Mouse (Mus musculus): ENCODE results near the gene Atf7ip. TPM values are rescaled to one million over a fixed set of nuclear protein-coding genes. Genes with fewer than 3 reads are reported as not detected.

Gene Atf7ip
- polyA plus RNA-seq, 1 experiment, result 53.1 TPM

GRCm38 (mm10) chr6:136499292-136499977 lies 6.5 kb upstream of the Atf7ip start:
- no peak for TF ChIP-seq CTCF (IDR thresholded peaks at IDR 0.05; ENCODE audit: control insufficient read depth, insufficient read depth, low read length)
- no peak for TF ChIP-seq POLR2A (IDR thresholded peaks at IDR 0.05; ENCODE audit: borderline replicate concordance, control insufficient read depth, low read depth, low read length)
- 83% methylated on average over 10 of the region's 10 CpGs for WGBS

GRCm38 (mm10) chr6:136508652-136509051 lies 2.7 kb downstream of the Atf7ip start:
- H3K27ac ChIP-seq (ENCODE audit: control insufficient read depth, insufficient read depth, low read depth, low read length, poor library complexity), result no peak overlapping the region
- TF ChIP-seq POLR2A (IDR thresholded peaks at IDR 0.05; ENCODE audit: borderline replicate concordance, control insufficient read depth, low read depth, low read length) (no peak), CTCF (IDR thresholded peaks at IDR 0.05; ENCODE audit: control insufficient read depth, insufficient read depth, low read length) (no peak)
- no peak overlapping the region for H3K4me3 ChIP-seq (replicated peaks; ENCODE audit: control insufficient read depth, low read depth, low read length)
- H3K4me1 ChIP-seq (ENCODE audit: control insufficient read depth, insufficient read depth, low read length), result no peaks in the 10 kb centered on the region; the same call in 1 of the 2 replicates
- 83% methylated on average over 3 of the region's 3 CpGs for WGBS

More at GRCm38 (mm10) chr6:136499292-136499977, 6.5 kb upstream of the Atf7ip start:
- peaks cover 6% of the 10 kb centered on the region; the same call in 1 of the 2 replicates for H3K4me1 ChIP-seq (ENCODE audit: control insufficient read depth, insufficient read depth, low read length)
- H3K4me3 ChIP-seq (replicated peaks; ENCODE audit: control insufficient read depth, low read depth, low read length), result no peak overlapping the region
- no peak overlapping the region; the same call in 1 of the 2 replicates for H3K27ac ChIP-seq (ENCODE audit: control insufficient read depth, insufficient read depth, low read depth, low read length, poor library complexity)

- WGBS, result 91% methylated on average over 7 of the region's 7 CpGs
- TF ChIP-seq POLR2A (IDR thresholded peaks at IDR 0.05; ENCODE audit: borderline replicate concordance, control insufficient read depth, low read depth, low read length) (no peak), CTCF (IDR thresholded peaks at IDR 0.05; ENCODE audit: control insufficient read depth, insufficient read depth, low read length) (no peak)
- Histone ChIP-seq H3K4me3 (replicated peaks; ENCODE audit: control insufficient read depth, low read depth, low read length) (no peak overlapping the region), H3K4me1 (ENCODE audit: control insufficient read depth, insufficient read depth, low read length) (no peaks in the 10 kb centered on the region; the same call in 1 of the 2 replicates), H3K27ac (ENCODE audit: control insufficient read depth, insufficient read depth, low read depth, low read length, poor library complexity) (no peak overlapping the region)
Observed at GRCm38 (mm10) chr6:136510945-136511344, 5.0 kb downstream of the Atf7ip start.

GRCm38 (mm10) chr6:136512351-136512750 lies 6.4 kb downstream of the Atf7ip start:
- Histone ChIP-seq H3K4me1 (ENCODE audit: control insufficient read depth, insufficient read depth, low read length) (no peaks in the 10 kb centered on the region; the same call in 1 of the 2 replicates), H3K27ac (ENCODE audit: control insufficient read depth, insufficient read depth, low read depth, low read length, poor library complexity) (no peak overlapping the region), H3K4me3 (replicated peaks; ENCODE audit: control insufficient read depth, low read depth, low read length) (no peak overlapping the region)
- 53% methylated on average over 3 of the region's 3 CpGs for WGBS
- TF ChIP-seq POLR2A (IDR thresholded peaks at IDR 0.05; ENCODE audit: borderline replicate concordance, control insufficient read depth, low read depth, low read length), result no peak
- TF ChIP-seq CTCF (IDR thresholded peaks at IDR 0.05; ENCODE audit: control insufficient read depth, insufficient read depth, low read length), result no peak

- no peak overlapping the region for H3K4me3 ChIP-seq (replicated peaks; ENCODE audit: control insufficient read depth, low read depth, low read length)
- WGBS, result 78% methylated on average over 6 of the region's 6 CpGs
- no peak overlapping the region for H3K27ac ChIP-seq (ENCODE audit: control insufficient read depth, insufficient read depth, low read depth, low read length, poor library complexity)
- TF ChIP-seq CTCF (IDR thresholded peaks at IDR 0.05; ENCODE audit: control insufficient read depth, insufficient read depth, low read length), result no peak
- peaks cover 3% of the 10 kb centered on the region; the same call in 1 of the 2 replicates for H3K4me1 ChIP-seq (ENCODE audit: control insufficient read depth, insufficient read depth, low read length)
Observed at GRCm38 (mm10) chr6:136516626-136517025, 10.7 kb downstream of the Atf7ip start.

GRCm38 (mm10) chr6:136517221-136517620 lies 11.3 kb downstream of the Atf7ip start:
- no peak overlapping the region for H3K27ac ChIP-seq (ENCODE audit: control insufficient read depth, insufficient read depth, low read depth, low read length, poor library complexity)
- peaks cover 3% of the 10 kb centered on the region; the same call in 1 of the 2 replicates for H3K4me1 ChIP-seq (ENCODE audit: control insufficient read depth, insufficient read depth, low read length)
- TF ChIP-seq POLR2A (IDR thresholded peaks at IDR 0.05; ENCODE audit: borderline replicate concordance, control insufficient read depth, low read depth, low read length), result no peak
- TF ChIP-seq CTCF (IDR thresholded peaks at IDR 0.05; ENCODE audit: control insufficient read depth, insufficient read depth, low read length), result no peak
- H3K4me3 ChIP-seq (replicated peaks; ENCODE audit: control insufficient read depth, low read depth, low read length), result no peak overlapping the region

GRCm38 (mm10) chr6:136518537-136519246 lies 12.7 kb downstream of the Atf7ip start:
- TF ChIP-seq CTCF (IDR thresholded peaks at IDR 0.05; ENCODE audit: control insufficient read depth, insufficient read depth, low read length), result 0 out of 2 replicates have a peak, but pooled peaks have one; percentile 14
- TF ChIP-seq POLR2A (IDR thresholded peaks at IDR 0.05; ENCODE audit: borderline replicate concordance, control insufficient read depth, low read depth, low read length), result peak; percentile 91
- Histone ChIP-seq H3K4me3 (replicated peaks; ENCODE audit: control insufficient read depth, low read depth, low read length) (peak overlapping the region; percentile 97), H3K27ac (ENCODE audit: control insufficient read depth, insufficient read depth, low read depth, low read length, poor library complexity) (peak overlapping the region; percentile 100), H3K4me1 (ENCODE audit: control insufficient read depth, insufficient read depth, low read length) (peaks cover 3% of the 10 kb centered on the region; the same call in 1 of the 2 replicates)
- under 1% methylated on average over 59 of the region's 59 CpGs for WGBS

- 2% methylated on average over 17 of the region's 17 CpGs for WGBS
- H3K4me3 ChIP-seq (replicated peaks; ENCODE audit: control insufficient read depth, low read depth, low read length), result peak overlapping the region; percentile 97
- peak overlapping the region; percentile 100 for H3K27ac ChIP-seq (ENCODE audit: control insufficient read depth, insufficient read depth, low read depth, low read length, poor library complexity)
- TF ChIP-seq POLR2A (IDR thresholded peaks at IDR 0.05; ENCODE audit: borderline replicate concordance, control insufficient read depth, low read depth, low read length) (no peak), CTCF (IDR thresholded peaks at IDR 0.05; ENCODE audit: control insufficient read depth, insufficient read depth, low read length) (no peak)
- peaks cover 3% of the 10 kb centered on the region; the same call in 1 of the 2 replicates for H3K4me1 ChIP-seq (ENCODE audit: control insufficient read depth, insufficient read depth, low read length)
Observed at GRCm38 (mm10) chr6:136519254-136519653, 13.3 kb downstream of the Atf7ip start.
